Mouse (Mus musculus): ENCODE results near the gene Dpf3. TPM values are rescaled to one million over a fixed set of nuclear protein-coding genes. Genes with fewer than 3 reads are reported as not detected.

Gene Dpf3
- polyA plus RNA-seq, 1 experiment from 2014 or later = 12.2 TPM

DNA sequence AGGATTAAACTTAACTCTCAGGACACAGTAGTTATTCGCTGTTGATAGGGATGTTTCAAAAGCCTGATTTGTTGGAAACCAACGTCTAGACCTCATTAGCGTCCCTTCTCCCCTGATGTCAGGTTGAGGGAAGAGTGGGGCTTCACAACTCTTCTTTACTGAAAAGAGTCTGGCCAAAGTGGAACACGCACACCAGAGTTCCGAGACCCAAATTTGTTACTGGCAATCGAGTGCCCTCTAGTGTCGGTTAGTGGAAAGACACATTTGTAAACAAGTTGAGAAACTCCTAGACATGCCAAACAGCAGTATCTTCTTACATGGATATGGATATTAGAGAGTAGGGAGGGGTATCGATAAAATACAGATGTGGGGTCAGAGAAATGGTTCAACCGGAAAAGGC is 14.7 kb upstream of the Dpf3 start:
- H3K4me1 ChIP-seq (ENCODE audit: insufficient read depth, low read length) = peaks cover 9% of the 10 kb centered on the region; the same call in 1 of the 2 replicates
- H3K27me3 ChIP-seq (ENCODE audit: insufficient read depth, low read length) = no peaks in the 10 kb centered on the region
- H3K36me3 ChIP-seq (ENCODE audit: insufficient read depth, low read length) = no peaks in the 10 kb centered on the region
- WGBS = 6% methylated on average over 9 of the region's 9 CpGs
- H3K4me2 ChIP-seq (replicated peaks; ENCODE audit: low read depth, low read length) = no peak overlapping the region; the same call in 1 of the 2 replicates
- H3K4me3 ChIP-seq (ENCODE audit: low read length) = no peak overlapping the region
- no peak overlapping the region for H3K9ac ChIP-seq (replicated peaks; ENCODE audit: low read length)
- no peak overlapping the region for H3K27ac ChIP-seq (ENCODE audit: low read length)
- H3K9me3 ChIP-seq (ENCODE audit: low read length) = no peaks in the 10 kb centered on the region
- ATAC-seq (ENCODE audit: low FRiP score, low TSS enrichment) = no peak

DNA sequence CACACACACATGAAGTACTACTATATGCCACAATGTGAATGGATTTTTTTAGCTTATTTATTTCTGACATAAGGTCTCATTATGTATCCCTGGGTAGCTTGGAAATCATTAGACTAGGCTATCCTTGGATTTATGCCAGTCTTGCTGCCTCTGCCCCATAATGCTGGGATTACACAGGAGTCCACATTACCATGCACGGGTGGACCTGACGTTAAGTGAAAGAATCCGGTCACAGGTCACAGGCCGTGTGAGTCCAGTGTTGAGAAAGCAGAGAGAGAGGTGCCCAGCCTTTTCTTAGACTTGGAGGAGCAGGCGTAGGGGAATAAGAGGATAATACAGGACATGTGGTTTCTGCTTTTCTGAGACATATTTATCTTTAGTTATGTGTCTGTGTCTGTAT is 11.7 kb upstream of the Dpf3 start:
- no peak for ATAC-seq (ENCODE audit: low FRiP score, low TSS enrichment)
- no peaks in the 10 kb centered on the region for H3K9me3 ChIP-seq (ENCODE audit: low read length)
- H3K4me3 ChIP-seq (ENCODE audit: low read length) = no peak overlapping the region
- WGBS = 38% methylated on average over 5 of the region's 5 CpGs
- H3K36me3 ChIP-seq (ENCODE audit: insufficient read depth, low read length) = no peaks in the 10 kb centered on the region
- H3K4me2 ChIP-seq (replicated peaks; ENCODE audit: low read depth, low read length) = no peak overlapping the region
- H3K4me1 ChIP-seq (ENCODE audit: insufficient read depth, low read length) = peaks cover 9% of the 10 kb centered on the region; the same call in 1 of the 2 replicates
- no peaks in the 10 kb centered on the region for H3K27me3 ChIP-seq (ENCODE audit: insufficient read depth, low read length)
- H3K9ac ChIP-seq (replicated peaks; ENCODE audit: low read length) = no peak overlapping the region
- no peak overlapping the region for H3K27ac ChIP-seq (ENCODE audit: low read length)

DNA sequence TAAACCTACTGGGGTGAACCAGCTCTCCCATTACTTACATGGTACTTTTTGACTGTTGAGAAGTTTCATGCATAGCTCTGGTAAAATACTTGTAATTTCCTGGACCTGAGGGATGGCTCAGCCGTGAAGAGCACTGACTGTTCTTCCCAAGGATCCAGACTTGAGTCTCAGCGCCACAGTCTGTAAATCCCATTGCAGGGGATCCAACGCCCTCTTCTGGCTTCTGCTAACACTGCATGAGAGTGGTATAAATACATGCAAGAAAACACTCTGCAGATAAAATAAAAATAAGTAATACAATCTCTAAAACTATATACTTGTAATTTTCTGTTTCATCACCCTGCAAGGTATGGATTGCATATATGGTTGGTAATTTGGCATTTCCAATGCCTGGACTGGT is 10.4 kb upstream of the Dpf3 start:
- no peak overlapping the region for H3K9ac ChIP-seq (replicated peaks; ENCODE audit: low read length)
- H3K4me2 ChIP-seq (replicated peaks; ENCODE audit: low read depth, low read length) = no peak overlapping the region
- no peak overlapping the region for H3K27ac ChIP-seq (ENCODE audit: low read length)
- no peaks in the 10 kb centered on the region; the same call in 1 of the 2 replicates for H3K27me3 ChIP-seq (ENCODE audit: insufficient read depth, low read length)
- H3K4me1 ChIP-seq (ENCODE audit: insufficient read depth, low read length) = peaks cover 9% of the 10 kb centered on the region; the same call in 1 of the 2 replicates
- no peak for ATAC-seq (ENCODE audit: low FRiP score, low TSS enrichment)
- no peak overlapping the region for H3K4me3 ChIP-seq (ENCODE audit: low read length)
- WGBS = 90% methylated on average over 3 of the region's 3 CpGs
- H3K36me3 ChIP-seq (ENCODE audit: insufficient read depth, low read length) = no peaks in the 10 kb centered on the region
- H3K9me3 ChIP-seq (ENCODE audit: low read length) = no peaks in the 10 kb centered on the region

DNA sequence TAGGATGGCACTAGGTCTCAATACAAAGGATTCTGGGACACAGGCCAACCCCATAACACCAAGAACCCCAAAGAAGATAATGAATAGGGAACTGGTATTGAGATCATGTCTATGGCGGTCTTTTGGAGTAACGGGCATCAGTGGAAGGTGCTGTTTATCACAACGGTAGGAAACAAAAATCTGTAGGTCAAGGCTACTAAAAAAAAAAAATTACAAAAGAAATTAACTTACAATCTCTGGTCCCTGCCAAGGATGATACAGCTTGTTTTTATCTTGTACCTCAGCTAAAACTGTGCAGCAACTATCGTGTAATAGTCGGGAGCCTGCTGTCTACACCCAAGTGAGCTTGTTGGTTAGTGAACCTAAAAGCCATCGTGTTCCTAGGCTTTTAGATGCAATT is 9.2 kb upstream of the Dpf3 start:
- H3K9me3 ChIP-seq (ENCODE audit: low read length) = no peaks in the 10 kb centered on the region
- no peak for ATAC-seq (ENCODE audit: low FRiP score, low TSS enrichment)

DNA sequence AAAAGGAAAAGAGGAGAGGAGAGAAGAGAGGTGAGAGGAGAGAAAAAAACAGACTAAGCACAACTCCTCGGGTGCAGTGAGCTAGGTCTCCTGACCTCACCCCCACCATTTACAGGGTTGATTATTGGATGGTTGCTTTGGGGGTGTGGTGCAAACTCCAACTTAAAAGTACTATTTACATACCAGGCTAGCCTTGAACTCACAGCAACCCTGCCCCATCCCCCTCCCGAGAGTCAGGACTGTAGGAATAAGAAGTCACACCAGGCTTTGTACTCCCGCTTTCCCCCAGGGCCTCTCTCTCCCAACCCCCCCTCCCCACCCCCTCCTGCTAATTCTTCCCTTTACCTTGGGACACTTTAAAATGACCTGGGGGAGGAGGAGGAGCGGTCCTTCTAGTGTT is 8.8 kb upstream of the Dpf3 start:
- WGBS = 73% methylated on average over 4 of the region's 4 CpGs
- no peak for ATAC-seq (ENCODE audit: low FRiP score, low TSS enrichment)
- peaks cover 9% of the 10 kb centered on the region; the same call in 1 of the 2 replicates for H3K4me1 ChIP-seq (ENCODE audit: insufficient read depth, low read length)

More for the DNA sequence above, 9.2 kb upstream of the Dpf3 start:
- H3K4me2 ChIP-seq (replicated peaks; ENCODE audit: low read depth, low read length) = no peak overlapping the region
- H3K36me3 ChIP-seq (ENCODE audit: insufficient read depth, low read length) = no peaks in the 10 kb centered on the region
- H3K4me3 ChIP-seq (ENCODE audit: low read length) = no peak overlapping the region
- H3K9ac ChIP-seq (replicated peaks; ENCODE audit: low read length) = no peak overlapping the region
- H3K4me1 ChIP-seq (ENCODE audit: insufficient read depth, low read length) = peaks cover 9% of the 10 kb centered on the region; the same call in 1 of the 2 replicates
- no peaks in the 10 kb centered on the region; the same call in 1 of the 2 replicates for H3K27me3 ChIP-seq (ENCODE audit: insufficient read depth, low read length)
- 91% methylated on average over 6 of the region's 6 CpGs for WGBS
- no peak overlapping the region for H3K27ac ChIP-seq (ENCODE audit: low read length)

DNA sequence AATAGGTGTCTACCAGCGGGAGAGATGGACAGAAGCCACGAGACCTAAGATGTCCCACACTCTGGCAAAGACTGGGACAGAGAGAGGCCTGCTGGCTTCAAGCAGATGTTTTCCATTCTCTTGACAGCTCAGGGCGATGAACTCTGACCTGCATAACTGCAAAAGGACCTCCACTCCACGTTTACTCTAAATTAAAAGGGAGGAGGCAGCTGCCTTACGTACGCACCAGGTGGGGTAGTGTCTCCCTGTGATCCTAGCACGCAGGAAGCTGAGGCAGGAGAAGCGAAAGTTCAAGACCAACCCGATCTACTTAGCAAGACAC is 8.4 kb upstream of the Dpf3 start:
- peak; percentile 57; the same call in 1 of the 2 replicates for ATAC-seq (ENCODE audit: low FRiP score, low TSS enrichment)
- 46% methylated on average over 9 of the region's 9 CpGs for WGBS
- H3K9ac ChIP-seq (replicated peaks; ENCODE audit: low read length) = no peak overlapping the region
- H3K9me3 ChIP-seq (ENCODE audit: low read length) = peaks cover 4% of the 10 kb centered on the region; the same call in 1 of the 2 replicates
- no peak overlapping the region for H3K4me2 ChIP-seq (replicated peaks; ENCODE audit: low read depth, low read length)
- no peak overlapping the region for H3K4me3 ChIP-seq (ENCODE audit: low read length)
- no peaks in the 10 kb centered on the region for H3K36me3 ChIP-seq (ENCODE audit: insufficient read depth, low read length)
- H3K27ac ChIP-seq (ENCODE audit: low read length) = no peak overlapping the region
- peaks cover 9% of the 10 kb centered on the region; the same call in 1 of the 2 replicates for H3K4me1 ChIP-seq (ENCODE audit: insufficient read depth, low read length)
- no peaks in the 10 kb centered on the region; the same call in 1 of the 2 replicates for H3K27me3 ChIP-seq (ENCODE audit: insufficient read depth, low read length)

More for the DNA sequence above, 8.8 kb upstream of the Dpf3 start:
- Histone ChIP-seq H3K27ac (ENCODE audit: low read length) (no peak overlapping the region), H3K4me3 (ENCODE audit: low read length) (no peak overlapping the region), H3K36me3 (ENCODE audit: insufficient read depth, low read length) (no peaks in the 10 kb centered on the region), H3K4me2 (replicated peaks; ENCODE audit: low read depth, low read length) (no peak overlapping the region), H3K9ac (replicated peaks; ENCODE audit: low read length) (no peak overlapping the region), H3K9me3 (ENCODE audit: low read length) (peaks cover 3% of the 10 kb centered on the region; the same call in 1 of the 2 replicates), H3K27me3 (ENCODE audit: insufficient read depth, low read length) (no peaks in the 10 kb centered on the region; the same call in 1 of the 2 replicates)

DNA sequence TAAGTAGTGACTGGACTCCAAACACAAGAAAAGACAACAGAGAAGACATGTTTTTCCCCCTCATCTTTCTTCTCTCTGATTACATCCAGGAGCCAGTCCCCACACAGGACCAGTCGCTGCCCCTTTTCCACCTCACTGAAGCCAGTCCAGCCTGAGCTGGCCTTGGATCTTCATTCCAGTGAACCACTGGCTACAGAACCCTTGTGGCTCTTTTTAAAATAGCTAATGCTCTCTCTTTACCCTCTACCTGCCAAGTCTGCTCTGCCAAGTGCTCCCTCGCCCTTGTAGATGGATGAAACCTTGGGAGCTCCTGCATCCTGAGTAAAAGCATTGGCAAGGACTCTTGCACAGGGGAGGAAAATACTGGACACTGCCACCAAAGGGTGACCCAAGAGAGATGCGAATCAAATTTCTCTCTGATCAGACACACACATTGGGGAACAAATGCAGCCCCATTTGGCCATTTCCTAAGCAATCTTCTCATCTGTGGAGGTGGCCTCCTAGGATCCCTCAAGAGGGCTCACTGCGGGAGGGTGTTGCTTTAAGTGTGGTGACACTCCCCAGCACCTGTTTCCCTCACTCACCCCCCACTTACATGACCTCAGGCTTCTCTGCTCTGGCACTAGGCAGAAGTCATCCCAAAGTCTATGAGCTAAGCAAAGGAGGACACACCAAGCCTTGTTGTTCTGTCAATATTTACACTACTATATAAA is 7.9 kb upstream of the Dpf3 start:
- no peak for ATAC-seq (ENCODE audit: low FRiP score, low TSS enrichment)
- no peaks in the 10 kb centered on the region for H3K36me3 ChIP-seq (ENCODE audit: insufficient read depth, low read length)
- no peak overlapping the region for H3K27ac ChIP-seq (ENCODE audit: low read length)
- H3K9ac ChIP-seq (replicated peaks; ENCODE audit: low read length) = no peak overlapping the region
- 58% methylated on average over 4 of the region's 4 CpGs for WGBS
- no peak overlapping the region for H3K4me2 ChIP-seq (replicated peaks; ENCODE audit: low read depth, low read length)
- H3K27me3 ChIP-seq (ENCODE audit: insufficient read depth, low read length) = no peaks in the 10 kb centered on the region; the same call in 1 of the 2 replicates
- peaks cover 7% of the 10 kb centered on the region; the same call in 1 of the 2 replicates for H3K4me1 ChIP-seq (ENCODE audit: insufficient read depth, low read length)
- H3K4me3 ChIP-seq (ENCODE audit: low read length) = no peak overlapping the region
- H3K9me3 ChIP-seq (ENCODE audit: low read length) = peaks cover 4% of the 10 kb centered on the region; the same call in 1 of the 2 replicates

DNA sequence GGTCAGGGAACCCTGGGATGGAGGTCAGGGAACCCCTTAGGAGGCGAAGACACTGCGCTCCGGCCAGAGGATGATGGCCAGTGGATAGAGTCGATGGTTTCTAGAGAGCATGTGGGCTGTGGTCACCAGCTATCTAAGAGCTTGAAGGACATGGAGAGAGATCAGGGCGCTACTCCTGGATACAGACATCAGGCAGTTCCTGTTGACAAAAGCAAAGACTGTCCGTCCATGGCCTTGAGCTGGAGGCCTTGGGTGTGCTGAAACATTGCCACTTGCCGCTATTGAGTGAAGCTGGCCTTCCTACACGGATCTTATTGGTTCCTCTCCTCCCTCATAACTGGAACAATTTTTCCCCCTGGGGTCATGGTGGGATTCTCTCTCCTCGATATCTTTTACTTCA is 6.7 kb upstream of the Dpf3 start:
- Histone ChIP-seq H3K4me2 (replicated peaks; ENCODE audit: low read depth, low read length) (no peak overlapping the region), H3K4me3 (ENCODE audit: low read length) (no peak overlapping the region), H3K9me3 (ENCODE audit: low read length) (peaks cover 4% of the 10 kb centered on the region; the same call in 1 of the 2 replicates), H3K9ac (replicated peaks; ENCODE audit: low read length) (no peak overlapping the region), H3K27me3 (ENCODE audit: insufficient read depth, low read length) (no peaks in the 10 kb centered on the region; the same call in 1 of the 2 replicates), H3K4me1 (ENCODE audit: insufficient read depth, low read length) (peaks cover under 1% of the 10 kb centered on the region; the same call in 1 of the 2 replicates), H3K27ac (ENCODE audit: low read length) (no peak overlapping the region), H3K36me3 (ENCODE audit: insufficient read depth, low read length) (no peaks in the 10 kb centered on the region)
- no peak for ATAC-seq (ENCODE audit: low FRiP score, low TSS enrichment)
- 89% methylated on average over 9 of the region's 9 CpGs for WGBS

DNA sequence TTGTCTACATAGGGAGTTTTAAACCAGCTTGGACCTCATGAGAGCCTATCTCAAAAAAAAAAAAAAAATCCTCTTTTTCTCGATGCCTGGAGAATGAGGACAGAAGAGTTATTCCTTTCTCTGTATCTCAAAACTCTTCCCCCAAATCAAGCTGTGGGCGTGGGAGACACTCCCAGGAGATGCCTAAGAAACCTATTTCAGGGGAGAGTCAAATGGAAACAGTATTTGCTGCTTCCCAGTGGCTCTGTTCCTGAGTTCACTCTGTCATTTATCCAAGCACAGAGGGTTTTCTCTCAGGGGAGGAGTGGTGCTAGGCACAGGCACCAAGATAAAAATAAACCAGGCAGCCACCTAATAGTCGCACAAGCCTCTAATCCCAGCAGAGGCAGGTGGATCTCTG is 5.3 kb upstream of the Dpf3 start:
- Histone ChIP-seq H3K4me3 (ENCODE audit: low read length) (no peak overlapping the region), H3K27ac (ENCODE audit: low read length) (no peak overlapping the region), H3K4me1 (ENCODE audit: insufficient read depth, low read length) (peaks cover 13% of the 10 kb centered on the region), H3K9ac (replicated peaks; ENCODE audit: low read length) (no peak overlapping the region), H3K27me3 (ENCODE audit: insufficient read depth, low read length) (no peaks in the 10 kb centered on the region; the same call in 1 of the 2 replicates), H3K36me3 (ENCODE audit: insufficient read depth, low read length) (no peaks in the 10 kb centered on the region), H3K4me2 (replicated peaks; ENCODE audit: low read depth, low read length) (no peak overlapping the region), H3K9me3 (ENCODE audit: low read length) (peaks cover 4% of the 10 kb centered on the region; the same call in 1 of the 2 replicates)
- 76% methylated on average over 3 of the region's 3 CpGs for WGBS
- no peak for ATAC-seq (ENCODE audit: low FRiP score, low TSS enrichment)

DNA sequence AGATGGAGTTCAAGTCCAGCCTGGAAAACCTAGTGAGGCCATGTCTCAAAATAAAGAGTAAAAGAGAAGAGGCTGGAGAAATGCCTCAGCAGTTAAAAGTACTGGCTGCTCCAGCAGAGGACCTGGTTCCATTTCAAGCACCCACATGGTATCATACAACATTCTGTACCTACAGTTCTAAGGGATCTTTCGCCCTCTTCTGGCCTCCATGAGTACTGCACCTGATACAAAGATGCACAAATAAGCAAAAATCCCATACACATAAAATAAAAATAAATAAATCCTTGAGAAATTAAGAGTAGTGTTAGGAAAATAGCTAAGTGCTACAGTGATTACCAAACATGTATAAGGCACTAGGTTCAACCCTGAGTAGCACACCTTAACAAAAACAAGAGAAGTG is 4.1 kb upstream of the Dpf3 start:
- Histone ChIP-seq H3K4me1 (ENCODE audit: insufficient read depth, low read length) (peaks cover 13% of the 10 kb centered on the region), H3K9ac (replicated peaks; ENCODE audit: low read length) (no peak overlapping the region), H3K9me3 (ENCODE audit: low read length) (peaks cover 4% of the 10 kb centered on the region; the same call in 1 of the 2 replicates), H3K4me2 (replicated peaks; ENCODE audit: low read depth, low read length) (no peak overlapping the region), H3K36me3 (ENCODE audit: insufficient read depth, low read length) (no peaks in the 10 kb centered on the region), H3K4me3 (ENCODE audit: low read length) (no peak overlapping the region), H3K27me3 (ENCODE audit: insufficient read depth, low read length) (no peaks in the 10 kb centered on the region; the same call in 1 of the 2 replicates), H3K27ac (ENCODE audit: low read length) (no peak overlapping the region)
- 50% methylated on average over 1 of the region's 1 CpGs for WGBS
- no peak for ATAC-seq (ENCODE audit: low FRiP score, low TSS enrichment)

Measured in kidney, embryonic 16.5 days (tissue).